Mouse (Mus musculus) brain, embryonic 14.5 days (tissue): ENCODE measurements around the gene Pacrg. TPM values are rescaled to one million over a fixed set of nuclear protein-coding genes. Genes with fewer than 3 reads are reported as not detected.

Source experiments
- DNase-seq: peaks from one replicate; pipeline ENCODE4 v3.0.0-alpha.2; 2011; ENCODE audit warnings: low read depth
- CTCF ChIP-seq: fragments of 200-500 bp; IDR thresholded peaks from 2 replicates; pipeline ENCODE4 v1.5.1; 2012; ENCODE audit warnings: inconsistent platforms, mild to moderate bottlenecking, moderate library complexity, borderline replicate concordance; ENCODE audit not compliant: insufficient read depth, insufficient read length; ENCODE audit errors: extremely low read depth
- POLR2A ChIP-seq: fragments of 200-500 bp; IDR thresholded peaks from 2 replicates; pipeline ENCODE4 v1.6.1; 2012; ENCODE audit warnings: mild to moderate bottlenecking, inconsistent platforms, borderline replicate concordance; ENCODE audit not compliant: poor library complexity, insufficient read depth, insufficient read length, severe bottlenecking; ENCODE audit errors: extremely low read depth
- polyA plus RNA-seq: library from polyadenylated mRNA; depleted of rRNA; stranded (reverse); fragments of >200 nt; gene quantifications from 2 replicates; pipeline ENCODE4 v1.2.3, GENCODE M21; 2012

Gene Pacrg
- polyA plus RNA-seq, 1 experiment = 9.8 TPM

DNA sequence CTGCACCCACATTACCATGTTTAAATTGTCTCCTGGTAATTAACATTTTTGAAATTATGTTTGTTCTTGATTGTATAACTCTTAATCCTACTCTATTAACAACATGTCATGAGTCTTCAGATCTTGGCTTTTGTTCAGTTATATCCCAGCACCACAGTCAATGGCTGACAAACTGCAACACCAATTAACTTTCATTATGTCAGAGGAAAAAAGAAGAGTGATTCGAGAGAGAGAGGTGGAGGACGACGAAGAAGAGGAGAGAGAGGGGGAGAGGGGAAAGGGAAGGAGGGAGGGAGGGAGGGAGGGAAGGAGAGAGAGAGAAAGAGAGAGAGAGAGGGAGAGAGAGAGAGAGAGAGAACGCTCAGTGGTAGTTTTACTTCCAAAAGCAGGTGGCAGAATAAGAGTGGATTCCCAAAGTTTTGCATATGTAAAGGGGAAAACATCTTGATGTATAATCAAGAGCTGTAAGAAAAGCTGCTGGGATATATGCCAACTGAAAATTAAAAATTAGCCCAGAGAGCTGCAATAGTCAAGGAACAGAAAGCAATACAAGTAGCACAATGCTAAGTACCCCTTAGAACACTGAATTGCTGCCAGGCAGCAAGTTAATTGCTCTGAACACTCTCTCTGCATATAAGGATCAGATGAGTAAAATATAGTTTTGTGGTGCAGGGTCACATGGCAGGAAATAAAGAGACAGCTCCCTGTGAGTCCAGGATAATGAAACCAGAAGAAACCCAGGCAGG is 107.6 kb downstream of the Pacrg start:
- TF ChIP-seq POLR2A (no peak), CTCF (no peak)

DNA sequence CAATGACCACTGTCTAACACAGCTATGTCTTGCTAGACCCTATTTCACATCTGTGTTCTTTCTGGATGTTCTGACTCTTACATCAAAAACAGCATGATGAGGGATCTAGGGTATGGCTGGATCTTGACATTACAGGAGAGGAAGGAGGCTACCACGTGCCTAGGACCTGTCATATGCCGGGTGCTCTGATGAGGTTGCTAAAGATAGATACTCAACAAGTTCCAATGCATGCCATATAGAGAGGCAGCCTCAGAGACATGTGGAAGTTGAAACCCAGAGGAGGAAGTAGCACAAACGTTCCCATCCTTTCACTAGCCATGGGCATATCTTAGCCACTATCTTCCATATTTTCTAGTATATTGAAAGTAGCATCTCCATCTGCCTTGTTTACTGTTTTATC is 115.3 kb downstream of the Pacrg start:
- no peak for TF ChIP-seq CTCF
- no peak for TF ChIP-seq POLR2A
- DNase-seq = no peak

More for the DNA sequence above, 107.6 kb downstream of the Pacrg start:
- peak; percentile 92 for DNase-seq

DNA sequence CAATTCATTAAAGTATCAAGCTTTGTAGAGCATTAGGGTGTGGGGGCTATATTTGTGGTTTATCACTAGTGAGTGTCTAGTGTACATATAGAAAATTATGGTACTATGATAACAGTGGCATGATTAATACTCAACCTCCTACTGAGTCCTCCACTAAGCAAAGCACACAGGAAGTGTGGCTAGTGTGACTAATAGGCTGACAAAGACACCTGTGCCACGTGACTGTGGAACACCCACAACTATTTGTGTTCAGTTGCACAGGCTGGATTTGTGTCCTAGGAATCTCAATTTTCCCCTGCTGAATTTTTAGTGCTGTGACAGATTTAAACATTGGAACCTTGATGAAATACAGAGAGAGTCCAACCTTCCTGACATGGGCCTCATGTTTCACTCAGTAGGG is 118.5 kb downstream of the Pacrg start:
- TF ChIP-seq CTCF (no peak), POLR2A (no peak)
- DNase-seq = no peak

DNA sequence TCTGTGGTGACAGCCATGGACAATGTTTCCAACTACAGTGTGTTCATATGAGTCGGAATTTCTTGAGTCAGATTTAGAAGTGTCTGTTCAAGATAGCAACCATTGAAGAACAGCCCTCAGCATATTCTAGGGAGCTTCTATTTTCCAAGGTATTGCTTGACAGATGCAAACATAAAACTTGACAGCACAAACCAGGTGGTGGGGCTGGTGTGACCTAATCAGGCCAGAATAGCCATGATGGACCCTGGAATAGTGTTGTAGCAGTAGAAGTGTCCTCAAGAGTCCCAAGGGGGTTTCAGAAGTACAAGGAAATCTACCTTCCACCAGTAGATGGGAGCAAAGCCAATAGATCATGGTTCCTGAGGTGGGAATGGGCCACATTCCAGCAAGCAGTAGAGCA is 123.0 kb downstream of the Pacrg start:
- DNase-seq = no peak
- TF ChIP-seq POLR2A (no peak), CTCF (no peak)

DNA sequence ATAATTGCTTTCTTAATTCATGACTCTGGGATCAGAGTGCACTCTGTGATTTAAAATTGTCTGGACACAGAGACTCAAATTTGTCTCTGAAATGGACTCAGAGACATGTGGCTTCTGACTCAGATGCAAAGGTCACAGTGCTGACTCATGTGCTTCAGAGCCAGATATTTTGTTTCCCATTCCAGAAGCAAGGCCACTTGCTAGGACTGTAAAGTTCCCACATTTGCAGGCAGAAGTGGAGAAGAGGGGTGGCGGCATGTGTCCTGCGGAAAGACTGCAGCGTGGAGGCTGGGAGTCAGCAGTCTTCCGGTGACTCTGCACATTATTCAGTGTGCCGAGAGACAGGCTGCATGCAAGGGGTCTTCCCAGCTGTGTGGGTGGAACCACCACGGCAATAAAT is 137.3 kb downstream of the Pacrg start:
- TF ChIP-seq POLR2A (no peak), CTCF (no peak)
- DNase-seq = no peak

DNA sequence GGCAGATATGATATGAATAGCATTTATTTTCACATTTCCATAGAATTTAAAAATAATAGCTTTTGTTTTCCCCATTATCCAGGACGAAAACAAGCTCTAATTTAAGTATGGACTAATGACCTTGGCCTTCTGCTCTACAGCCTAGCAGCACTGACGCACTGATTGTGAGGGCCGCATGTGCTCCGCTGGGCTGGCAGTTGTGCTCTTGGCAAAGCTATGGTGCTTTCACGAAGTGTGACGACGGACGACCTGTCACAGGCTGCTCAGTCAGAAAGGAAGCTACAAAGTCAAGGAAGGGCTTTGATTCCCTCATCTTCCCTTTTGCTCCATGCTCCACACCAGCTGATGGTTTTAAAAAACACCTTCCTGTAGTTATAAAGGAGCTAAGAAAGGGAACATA is 142.1 kb downstream of the Pacrg start:
- DNase-seq = peak; percentile 65
- no peak for TF ChIP-seq CTCF
- TF ChIP-seq POLR2A = no peak

DNA sequence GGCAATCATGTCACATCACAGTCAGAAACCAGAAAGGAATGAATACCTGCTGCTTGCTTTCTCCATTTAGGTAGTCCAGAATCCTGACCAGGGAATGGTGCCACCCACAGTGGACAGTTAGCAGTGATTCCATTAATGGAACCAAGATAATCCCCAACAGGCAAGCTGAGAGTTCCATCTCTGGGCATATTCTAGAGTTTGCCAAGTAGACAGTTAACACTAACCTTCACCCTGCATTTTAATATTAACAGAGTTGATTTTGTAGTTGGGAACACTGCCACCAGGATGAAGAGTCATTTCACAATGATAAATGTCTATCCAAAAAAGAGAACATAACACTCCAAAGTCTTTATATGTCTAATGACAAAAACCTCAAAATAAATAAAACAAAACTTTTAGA is 144.7 kb downstream of the Pacrg start:
- no peak for DNase-seq
- no peak for TF ChIP-seq CTCF
- TF ChIP-seq POLR2A = no peak

DNA sequence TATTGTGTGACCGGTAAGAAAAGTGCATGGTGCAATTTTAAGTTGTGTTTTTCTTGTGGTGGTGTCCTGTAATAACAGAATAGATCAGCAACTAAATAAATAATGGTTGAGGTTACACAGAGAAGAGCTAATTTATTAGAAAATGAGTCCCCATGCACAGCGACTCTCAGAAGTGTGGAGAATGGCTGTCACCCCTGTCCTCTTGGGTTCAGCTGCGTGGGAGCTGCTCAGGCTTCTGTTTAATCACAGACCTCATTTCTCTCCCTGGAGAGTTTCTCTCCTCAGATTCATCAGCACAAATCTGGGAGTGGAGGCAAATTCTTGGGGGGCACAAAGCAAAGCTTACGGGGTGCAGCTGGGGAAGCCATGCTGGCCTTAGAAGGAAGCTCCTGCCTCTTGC is 163.0 kb downstream of the Pacrg start:
- TF ChIP-seq CTCF (no peak), POLR2A (no peak)
- no peak for DNase-seq

DNA sequence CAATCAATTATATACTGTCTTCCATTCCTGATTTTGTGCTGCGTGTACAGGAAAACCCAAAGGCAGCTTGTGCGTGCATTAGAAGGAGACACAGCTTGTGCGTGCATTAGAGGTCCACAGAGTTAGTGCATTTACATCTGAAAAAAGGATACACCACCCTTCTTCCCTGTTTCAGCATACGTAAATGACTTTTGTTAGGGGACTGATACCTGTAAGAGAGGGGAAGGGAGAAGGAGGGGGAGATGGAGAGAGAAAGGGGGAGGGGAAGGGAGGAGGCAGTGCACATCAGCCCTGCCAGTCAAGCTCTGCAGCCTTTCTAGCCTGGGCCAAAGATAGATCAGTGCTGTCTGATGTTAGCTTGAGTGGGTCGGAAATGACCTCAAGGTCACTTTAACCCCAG is 164.6 kb downstream of the Pacrg start:
- TF ChIP-seq CTCF = no peak
- TF ChIP-seq POLR2A = no peak

DNA sequence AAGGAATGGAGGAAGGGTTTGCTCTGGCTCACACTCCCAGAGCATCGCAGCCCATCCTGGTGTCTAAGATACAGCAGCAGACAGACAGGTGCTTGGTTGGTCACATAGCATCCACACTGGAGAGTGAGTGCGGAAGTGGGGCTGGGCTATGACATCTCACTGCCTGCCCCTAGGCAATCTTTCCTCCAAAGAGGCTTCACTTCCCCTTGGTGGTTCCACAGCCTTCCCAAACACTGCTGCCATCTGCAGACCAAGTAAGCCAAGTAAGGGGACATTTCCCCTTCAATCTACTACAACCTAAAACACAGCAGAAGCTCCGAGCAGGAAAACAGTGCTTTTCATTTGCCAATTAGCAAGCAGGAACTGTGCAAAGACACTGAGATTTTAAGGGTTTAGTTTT is 165.1 kb downstream of the Pacrg start:
- TF ChIP-seq POLR2A (no peak), CTCF (peak; percentile 16; the same call in 1 of the 2 replicates)
- DNase-seq = peak; percentile 55

More for the DNA sequence above, 164.6 kb downstream of the Pacrg start:
- no peak for DNase-seq

DNA sequence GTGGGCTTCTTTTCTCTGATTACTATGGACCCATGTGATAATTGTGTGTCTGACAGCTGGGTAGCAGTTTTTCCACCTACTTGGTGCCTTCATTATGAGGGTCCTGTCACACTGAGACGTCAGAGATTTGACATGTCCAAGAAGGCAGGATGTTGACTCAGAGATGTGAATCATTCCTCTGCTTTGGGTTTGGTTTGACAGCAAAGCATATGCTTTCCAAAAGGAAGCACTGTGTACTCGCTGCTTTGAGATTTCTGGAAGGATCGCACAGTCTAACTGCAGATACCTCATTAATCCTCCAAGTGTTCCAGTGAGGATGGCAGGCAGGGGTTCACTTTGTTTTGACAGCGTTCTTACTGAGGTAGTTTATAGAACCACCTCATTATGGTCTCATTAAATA is 178.8 kb downstream of the Pacrg start:
- no peak for DNase-seq
- TF ChIP-seq POLR2A = no peak
- no peak for TF ChIP-seq CTCF

DNA sequence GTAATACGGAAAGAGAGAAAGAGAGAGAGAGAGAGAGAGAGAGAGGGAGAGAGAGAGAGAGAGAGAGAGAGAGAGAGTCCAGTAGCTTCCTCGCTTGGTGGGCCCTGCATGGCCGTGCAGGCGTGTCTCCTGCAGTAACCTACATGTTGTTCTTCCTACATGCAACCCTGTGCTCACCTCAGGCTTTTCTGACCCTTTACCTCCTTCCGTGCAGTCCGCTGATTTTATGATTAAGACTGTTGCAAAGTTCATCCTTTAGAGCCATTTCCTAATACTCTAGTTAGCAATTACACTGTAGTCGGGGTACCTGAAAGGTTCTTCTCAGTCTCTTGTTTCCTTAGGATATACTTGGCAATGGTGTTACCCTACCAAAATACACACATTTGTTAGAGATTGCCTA is 196.5 kb downstream of the Pacrg start:
- no peak for TF ChIP-seq POLR2A
- no peak for TF ChIP-seq CTCF
- DNase-seq = no peak
